Mouse (Mus musculus): ENCODE measurements around the gene Mylk. TPM values are rescaled to one million over a fixed set of nuclear protein-coding genes. Genes with fewer than 3 reads are reported as not detected.
A peak's percentile ranks its signal among the peaks of the same experiment; 100 is the strongest.
"Not testable (repeated sequence)": the region's sequence is repeated elsewhere in the genome, so short reads cannot be mapped to it uniquely, and the experiment has no call there.

Mylk gene
- 7.9 and 8.1 TPM in 2 replicates for polyA plus RNA-seq (2016; fragmentation: Nextera tagmentation; extraction: Ambion mirVana)

- no peaks in the 10 kb centered on the region for H3K36me3 ChIP-seq
- H3K27ac ChIP-seq (replicated peaks), result no peak within 1 kb of the TSS
- peak within 1 kb of the TSS; percentile 40 for H3K4me3 ChIP-seq
- peak; percentile 92 for ATAC-seq (ENCODE audit: low FRiP score, low read depth)
- under 1% methylated on average over 47 of the region's 48 CpGs for WGBS
- H3K9me3 ChIP-seq, result no peaks in the 10 kb centered on the region
- H3K4me1 ChIP-seq, result peaks cover 23% of the 10 kb centered on the region
- H3K27me3 ChIP-seq, result peaks cover 43% of the 10 kb centered on the region
- peak within 1 kb of the TSS; percentile 52 for H3K9ac ChIP-seq (replicated peaks)
- H3K4me2 ChIP-seq (replicated peaks), result peak within 1 kb of the TSS; percentile 70
Observed at GRCm38 (mm10) chr16:34745065-34745585, at the start of gene Mylk. Mylk (plus strand) TSS chr16:34745210.

- ATAC-seq (ENCODE audit: low FRiP score, low read depth); H3K4me3 ChIP-seq; H3K9ac ChIP-seq (replicated peaks); H3K4me2 ChIP-seq (replicated peaks); H3K27ac ChIP-seq (replicated peaks); H3K4me1 ChIP-seq; H3K9me3 ChIP-seq; H3K27me3 ChIP-seq: not testable (repeated sequence)
- peaks cover 29% of the 10 kb centered on the region for H3K36me3 ChIP-seq
- WGBS, result 73% methylated on average over 3 of the region's 3 CpGs
Observed at GRCm38 (mm10) chr16:34698721-34699120, 46.3 kb upstream of the Mylk start.

- H3K9ac ChIP-seq (replicated peaks), result no peak overlapping the region
- H3K4me3 ChIP-seq, result no peak overlapping the region
- peaks cover 41% of the 10 kb centered on the region for H3K36me3 ChIP-seq
- WGBS, result 38% methylated on average over 7 of the region's 7 CpGs
- H3K27me3 ChIP-seq, result no peaks in the 10 kb centered on the region
- H3K9me3 ChIP-seq, result no peaks in the 10 kb centered on the region
- H3K4me2 ChIP-seq (replicated peaks), result no peak overlapping the region
- no peaks in the 10 kb centered on the region for H3K4me1 ChIP-seq
- no peak overlapping the region for H3K27ac ChIP-seq (replicated peaks)
- peak; percentile 47; the same call in 1 of the 2 replicates for ATAC-seq (ENCODE audit: low FRiP score, low read depth)
Observed at GRCm38 (mm10) chr16:34700165-34700827, 44.7 kb upstream of the Mylk start.

GRCm38 (mm10) chr16:34700828-34701216 lies 44.2 kb upstream of the Mylk start:
- peaks cover 42% of the 10 kb centered on the region for H3K36me3 ChIP-seq
- no peaks in the 10 kb centered on the region for H3K9me3 ChIP-seq
- ATAC-seq (ENCODE audit: low FRiP score, low read depth), result no peak
- WGBS, result 88% methylated on average over 6 of the region's 6 CpGs
- no peak overlapping the region for H3K27ac ChIP-seq (replicated peaks)
- H3K27me3 ChIP-seq, result no peaks in the 10 kb centered on the region
- H3K4me1 ChIP-seq, result no peaks in the 10 kb centered on the region
- no peak overlapping the region for H3K4me2 ChIP-seq (replicated peaks)
- no peak overlapping the region for H3K4me3 ChIP-seq
- no peak overlapping the region for H3K9ac ChIP-seq (replicated peaks)

GRCm38 (mm10) chr16:34706019-34706418 lies 39.0 kb upstream of the Mylk start:
- Histone ChIP-seq H3K9ac (replicated peaks) (no peak overlapping the region), H3K36me3 (peaks cover 46% of the 10 kb centered on the region), H3K4me3 (no peak overlapping the region), H3K4me2 (replicated peaks) (no peak overlapping the region), H3K27me3 (no peaks in the 10 kb centered on the region), H3K4me1 (no peaks in the 10 kb centered on the region), H3K27ac (replicated peaks) (no peak overlapping the region), H3K9me3 (no peaks in the 10 kb centered on the region)
- whole genome bisulfite sequencing, result 92% methylated on average over 2 of the region's 2 CpGs
- ATAC-seq (ENCODE audit: low FRiP score, low read depth), result no peak

GRCm38 (mm10) chr16:34706487-34706946 lies 38.5 kb upstream of the Mylk start:
- WGBS, result 91% methylated on average over 7 of the region's 7 CpGs
- no peak overlapping the region for H3K4me3 ChIP-seq
- H3K27ac ChIP-seq (replicated peaks), result no peak overlapping the region
- no peak overlapping the region for H3K4me2 ChIP-seq (replicated peaks)
- no peaks in the 10 kb centered on the region for H3K4me1 ChIP-seq
- no peak for ATAC-seq (ENCODE audit: low FRiP score, low read depth)
- H3K27me3 ChIP-seq, result no peaks in the 10 kb centered on the region
- no peak overlapping the region for H3K9ac ChIP-seq (replicated peaks)
- H3K36me3 ChIP-seq, result peaks cover 46% of the 10 kb centered on the region
- H3K9me3 ChIP-seq, result no peaks in the 10 kb centered on the region

GRCm38 (mm10) chr16:34711481-34711880 lies 33.5 kb upstream of the Mylk start:
- no peak overlapping the region for H3K4me3 ChIP-seq
- no peaks in the 10 kb centered on the region for H3K4me1 ChIP-seq
- no peak overlapping the region for H3K27ac ChIP-seq (replicated peaks)
- 85% methylated on average over 3 of the region's 3 CpGs for WGBS
- no peaks in the 10 kb centered on the region for H3K27me3 ChIP-seq
- ATAC-seq (ENCODE audit: low FRiP score, low read depth), result no peak
- H3K4me2 ChIP-seq (replicated peaks), result no peak overlapping the region
- H3K9me3 ChIP-seq, result no peaks in the 10 kb centered on the region
- peaks cover 29% of the 10 kb centered on the region for H3K36me3 ChIP-seq
- H3K9ac ChIP-seq (replicated peaks), result no peak overlapping the region

- Histone ChIP-seq H3K9me3 (0 out of 2 replicates have a peak, but pooled peaks cover 6% of the 10 kb centered on the region), H3K36me3 (peaks cover 17% of the 10 kb centered on the region), H3K27ac (replicated peaks) (no peak overlapping the region), H3K27me3 (no peaks in the 10 kb centered on the region), H3K4me3 (no peak overlapping the region), H3K4me1 (no peaks in the 10 kb centered on the region), H3K9ac (replicated peaks) (no peak overlapping the region), H3K4me2 (replicated peaks) (no peak overlapping the region)
- ATAC-seq (ENCODE audit: low FRiP score, low read depth), result no peak
- 95% methylated on average over 3 of the region's 3 CpGs for WGBS
Observed at GRCm38 (mm10) chr16:34725156-34725555, 19.9 kb upstream of the Mylk start.

- not testable (repeated sequence) for H3K27me3 ChIP-seq; H3K4me3 ChIP-seq; H3K27ac ChIP-seq (replicated peaks); H3K36me3 ChIP-seq; H3K9me3 ChIP-seq; H3K9ac ChIP-seq (replicated peaks); H3K4me2 ChIP-seq (replicated peaks); ATAC-seq (ENCODE audit: low FRiP score, low read depth); H3K4me1 ChIP-seq
Observed at GRCm38 (mm10) chr16:34728610-34729009, 16.4 kb upstream of the Mylk start.

- no peak overlapping the region for H3K4me3 ChIP-seq
- H3K4me1 ChIP-seq, result no peaks in the 10 kb centered on the region
- ATAC-seq (ENCODE audit: low FRiP score, low read depth), result no peak
- H3K27ac ChIP-seq (replicated peaks), result no peak overlapping the region
- no peak overlapping the region for H3K4me2 ChIP-seq (replicated peaks)
- H3K9me3 ChIP-seq, result 0 out of 2 replicates have a peak, but pooled peaks cover 8% of the 10 kb centered on the region
- no peaks in the 10 kb centered on the region for H3K36me3 ChIP-seq
- 91% methylated on average over 1 of the region's 1 CpGs for WGBS
- no peak overlapping the region for H3K9ac ChIP-seq (replicated peaks)
- no peaks in the 10 kb centered on the region for H3K27me3 ChIP-seq
Observed at GRCm38 (mm10) chr16:34729371-34729770, 15.6 kb upstream of the Mylk start.

GRCm38 (mm10) chr16:34738656-34739233 lies 6.3 kb upstream of the Mylk start:
- H3K27me3 ChIP-seq, result peaks cover 11% of the 10 kb centered on the region; the same call in 1 of the 2 replicates
- H3K4me3 ChIP-seq, result no peak overlapping the region
- 93% methylated on average over 4 of the region's 4 CpGs for WGBS
- no peak overlapping the region for H3K27ac ChIP-seq (replicated peaks)
- no peak for ATAC-seq (ENCODE audit: low FRiP score, low read depth)
- H3K9ac ChIP-seq (replicated peaks), result no peak overlapping the region
- H3K36me3 ChIP-seq, result no peaks in the 10 kb centered on the region
- no peaks in the 10 kb centered on the region for H3K9me3 ChIP-seq
- no peak overlapping the region for H3K4me2 ChIP-seq (replicated peaks)
- H3K4me1 ChIP-seq, result no peaks in the 10 kb centered on the region

- Histone ChIP-seq H3K4me1 (peaks cover 13% of the 10 kb centered on the region), H3K9me3 (no peaks in the 10 kb centered on the region), H3K27me3 (peaks cover 35% of the 10 kb centered on the region), H3K9ac (replicated peaks) (no peak overlapping the region), H3K4me3 (no peak overlapping the region), H3K27ac (replicated peaks) (no peak overlapping the region), H3K4me2 (replicated peaks) (no peak overlapping the region), H3K36me3 (no peaks in the 10 kb centered on the region)
- no peak for ATAC-seq (ENCODE audit: low FRiP score, low read depth)
- WGBS, result 49% methylated on average over 2 of the region's 2 CpGs
Observed at GRCm38 (mm10) chr16:34742930-34743329, 2.1 kb upstream of the Mylk start.

All from midbrain, embryonic 12.5 days (tissue).